Mouse (Mus musculus): ENCODE results near the gene Cdh20. TPM values are rescaled to one million over a fixed set of nuclear protein-coding genes. Genes with fewer than 3 reads are reported as not detected.

The Cdh20 gene
- total RNA-seq, 2 experiments from 2014 or later, result 16.8 to 17.5 TPM

DNA sequence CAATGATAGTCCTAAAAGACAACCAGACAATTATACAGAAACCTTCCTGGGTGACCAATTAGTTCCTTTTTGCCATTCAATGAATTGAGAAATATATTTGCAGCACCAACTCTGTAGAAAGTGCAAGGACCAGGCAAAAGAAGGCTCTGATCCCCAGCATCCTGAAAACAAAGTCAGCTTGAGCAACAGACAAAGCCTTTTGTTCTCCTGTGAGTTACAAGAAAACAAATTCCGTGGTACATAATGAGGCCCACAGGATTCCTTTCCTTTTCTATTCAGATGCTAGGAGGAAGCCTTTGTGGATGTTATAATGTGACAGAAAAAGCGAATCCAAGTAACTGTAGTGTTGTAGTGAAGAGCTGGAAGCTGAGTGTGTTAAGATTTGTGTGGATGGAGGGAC lies 244.3 kb downstream of the Cdh20 start:
- no peak for DNase-seq (ENCODE audit: low spot score in 2 of 2)

DNA sequence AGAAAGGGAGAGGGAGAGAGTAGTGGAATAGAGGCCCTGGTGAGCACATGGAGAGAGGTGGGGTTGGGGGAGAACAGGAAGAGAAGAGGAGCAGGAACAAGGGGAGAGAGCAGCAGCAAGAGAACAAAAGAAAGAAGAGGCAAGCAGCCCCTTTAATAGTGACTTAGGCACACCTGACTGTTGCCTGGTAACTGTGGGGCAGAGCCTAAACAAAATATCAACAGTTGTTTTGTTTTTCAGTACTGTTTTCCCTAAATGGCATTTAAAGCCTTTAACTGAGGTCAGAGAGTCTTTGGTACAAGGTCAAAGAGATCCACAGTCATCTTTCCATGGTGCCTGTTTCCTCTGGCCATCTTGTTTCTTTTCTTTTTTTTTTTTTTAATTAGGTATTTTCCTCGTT lies 245.0 kb downstream of the Cdh20 start:
- no peak for DNase-seq (ENCODE audit: low spot score in 2 of 2)

DNA sequence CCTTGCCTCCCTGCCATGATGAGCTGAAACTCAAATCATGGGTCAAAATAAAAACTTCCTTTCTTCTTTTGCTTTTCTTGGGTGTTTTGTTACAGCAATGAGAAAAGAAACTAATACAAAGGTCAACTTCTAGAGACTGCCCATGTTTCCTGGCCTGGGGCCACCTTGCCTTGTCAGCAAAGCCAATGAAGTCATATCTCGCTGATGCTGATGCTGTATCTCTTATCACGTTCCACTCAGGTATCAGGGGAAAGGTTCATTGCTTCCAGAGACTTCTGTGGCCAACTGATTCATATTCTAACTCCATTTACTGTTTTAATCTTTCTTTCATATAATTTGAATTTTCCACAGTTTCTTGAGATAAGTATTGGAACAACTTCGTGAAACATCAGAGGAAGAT lies 273.3 kb downstream of the Cdh20 start:
- DNase-seq (ENCODE audit: low spot score in 2 of 2), result no peak

All from layer of hippocampus, postnatal 14 days (tissue).